Mouse (Mus musculus): ENCODE measurements around the gene Kazald1. TPM values are rescaled to one million over a fixed set of nuclear protein-coding genes. Genes with fewer than 3 reads are reported as not detected.

Gene Kazald1
- total and polyA plus RNA-seq, 3 experiments = 0.39 to 1.5 TPM; not detected in 1

- no peak for TF ChIP-seq POLR2AphosphoS5 (IDR thresholded peaks at IDR 0.05; ENCODE audit: borderline replicate concordance, low read depth, low read length)
- TF ChIP-seq MAX (IDR thresholded peaks at IDR 0.05; ENCODE audit: low read length) = peak; percentile 12
- peak; percentile 49; the same call in 1 of the 2 replicates for TF ChIP-seq SIN3A (IDR thresholded peaks at IDR 0.05; ENCODE audit: low read length)
- TF ChIP-seq USF1 (IDR thresholded peaks at IDR 0.05; ENCODE audit: low read depth, low read length) = no peak
- no peak for TF ChIP-seq MAZ (IDR thresholded peaks at IDR 0.05; ENCODE audit: low read depth, low read length)
These were observed at the start of gene Kazald1 (continued) for GRCm38 (mm10) chr19:45074580-45075322.

GRCm38 (mm10) chr19:45025937-45026568 is 49.0 kb upstream of the Kazald1 start:
- TF ChIP-seq CHD2 (IDR thresholded peaks at IDR 0.05; ENCODE audit: low read length) (no peak), GATA1 (IDR thresholded peaks at IDR 0.05; ENCODE audit: low read depth, low read length) (no peak), E2F4 (IDR thresholded peaks at IDR 0.05; ENCODE audit: borderline replicate concordance, low read depth, low read length) (no peak), POLR2A (IDR thresholded peaks at IDR 0.05; ENCODE audit: control insufficient read depth in 1 of 2, insufficient read depth in 1 of 2, low read depth in 1 of 2, low read length in 2 of 2, poor library complexity in 1 of 2) (no peak), ZC3H11A (IDR thresholded peaks at IDR 0.05; ENCODE audit: low read depth, low read length) (no peak), UBTF (IDR thresholded peaks at IDR 0.05; ENCODE audit: borderline replicate concordance, insufficient read depth, low read depth, low read length) (no peak), ZKSCAN1 (IDR thresholded peaks at IDR 0.05; ENCODE audit: low read depth, low read length) (no peak), ELF1 (IDR thresholded peaks at IDR 0.05; ENCODE audit: low read depth, low read length) (no peak), MYC (IDR thresholded peaks at IDR 0.05; ENCODE audit: low read depth, low read length) (no peak), EP300 (IDR thresholded peaks at IDR 0.05; ENCODE audit: low read depth in 1 of 2, low read length in 2 of 2) (no peak), USF1 (IDR thresholded peaks at IDR 0.05; ENCODE audit: low read depth, low read length) (no peak), RCOR1 (IDR thresholded peaks at IDR 0.05; ENCODE audit: low read depth, low read length) (no peak)
- Histone ChIP-seq H3K36me3 (ENCODE audit: control insufficient read depth in 1 of 2, insufficient read depth in 2 of 2, low read length in 2 of 2) (peaks cover 0 to 2% of the 10 kb centered on the region in 2 experiments; a peak in 1 of 4 replicates), H3K9ac (ENCODE audit: control insufficient read depth, low read depth, low read length, poor library complexity, severe bottlenecking) (no peak overlapping the region)

More at GRCm38 (mm10) chr19:45025937-45026568, 49.0 kb upstream of the Kazald1 start:
- H3K79me2 ChIP-seq (ENCODE audit: control insufficient read depth, insufficient read depth, low read length, poor library complexity) = no peaks in the 10 kb centered on the region
- no peak for DNase-seq (ENCODE audit: low read depth, low spot score)
- H3K4me3 ChIP-seq (ENCODE audit: control insufficient read depth in 1 of 2, insufficient read depth in 1 of 2, low read depth in 2 of 2, low read length in 2 of 2) = no peak overlapping the region
- H3K27ac ChIP-seq (ENCODE audit: control insufficient read depth, low read depth, low read length) = no peak overlapping the region
- no peaks in the 10 kb centered on the region for H3K27me3 ChIP-seq (ENCODE audit: control insufficient read depth in 1 of 2, insufficient read depth in 2 of 2, low read length in 2 of 2)
- H3K4me1 ChIP-seq (ENCODE audit: control insufficient read depth in 1 of 2, insufficient read depth in 2 of 2, low read length in 2 of 2) = peaks cover 0 to 4% of the 10 kb centered on the region in 2 experiments; a peak in 1 of 4 replicates
- H3K9me3 ChIP-seq (replicated peaks; ENCODE audit: insufficient read depth, low read length) = no peaks in the 10 kb centered on the region
